8 mouse cellular contexts compared by ENCODE assay signal in genomic region chr5:57716421-57717237, GRCm38 (mm10). TPM values are rescaled to one million over a fixed set of nuclear protein-coding genes. Genes with fewer than 3 reads are reported as not detected.
A peak's percentile ranks its signal among the peaks of the same experiment; 100 is the strongest.
DNase-seq lines count a peak whose midpoint lies in the region; ATAC-seq and TF ChIP-seq lines count a peak whose summit lies in the region.

No protein-coding gene starts in this region.

- peaks cover 45% of the 10 kb centered on the region for H3K4me1 ChIP-seq in thymus, adult 2 months (replicated peaks; ENCODE audit: control insufficient read depth, insufficient read depth, low read length)
- H3K4me1 ChIP-seq in forebrain, embryonic 10.5 days = peaks cover 44% of the 10 kb centered on the region
- no peaks in the 10 kb centered on the region for H3K4me1 ChIP-seq in heart, postnatal 0 days (ENCODE audit: control insufficient read depth, insufficient read depth)
- H3K4me1 ChIP-seq in liver, postnatal 0 days (ENCODE audit: insufficient read depth) = peaks cover 37% of the 10 kb centered on the region

- DNase-seq in thymus, adult 2 months = peak; percentile 2
- DNase-seq in thymus, postnatal 36 days = no peak
- peak; percentile 63 for DNase-seq in forebrain, embryonic 10.5 days (ENCODE audit: extremely low spot score, low spot score)
- DNase-seq in heart, postnatal 0 days (ENCODE audit: low spot score) = peak; percentile 82
- peak; percentile 43 for DNase-seq in layer of hippocampus, adult 11-12 months (ENCODE audit: low spot score)
- peak; percentile 23 for DNase-seq in liver, postnatal 0 days
- DNase-seq in retina, embryonic 14.5 days (ENCODE audit: low spot score) = peak; percentile 65
- DNase-seq in B cell, adult 2 months = no peak

- TF ChIP-seq POLR2A in thymus, adult 2 months (IDR thresholded peaks at IDR 0.05; ENCODE audit: control insufficient read depth, extremely low read depth, insufficient read depth, low read length, poor library complexity) = no peak

- H3K4me3 ChIP-seq in thymus, adult 2 months (ENCODE audit: control insufficient read depth, insufficient read depth, low read length) = peak overlapping the region; percentile 57
- H3K4me3 ChIP-seq in forebrain, embryonic 10.5 days = peak overlapping the region; percentile 68
- peak overlapping the region; percentile 71 for H3K4me3 ChIP-seq in heart, postnatal 0 days (ENCODE audit: low read depth, low read length)
- H3K4me3 ChIP-seq in liver, postnatal 0 days (ENCODE audit: low read depth, low read length) = peak overlapping the region; percentile 59

- peak overlapping the region; percentile 78 for H3K9ac ChIP-seq in heart, postnatal 0 days (replicated peaks; ENCODE audit: low read depth, low read length)
- H3K9ac ChIP-seq in liver, postnatal 0 days (replicated peaks) = peak overlapping the region; percentile 23; the same call in 1 of the 2 replicates

- peak; percentile 36 for ATAC-seq in heart, postnatal 0 days (ENCODE audit: insufficient read depth, low read depth)
- no peak for ATAC-seq in liver, postnatal 0 days

- peaks cover 16% of the 10 kb centered on the region for H3K27me3 ChIP-seq in thymus, adult 2 months (ENCODE audit: control insufficient read depth, insufficient read depth, low read length)
- H3K27me3 ChIP-seq in forebrain, embryonic 10.5 days (ENCODE audit: poor library complexity, severe bottlenecking) = peaks cover 33% of the 10 kb centered on the region
- H3K27me3 ChIP-seq in heart, postnatal 0 days (ENCODE audit: control insufficient read depth, insufficient read depth, low read length) = no peaks in the 10 kb centered on the region
- H3K27me3 ChIP-seq in liver, postnatal 0 days (ENCODE audit: insufficient read depth, low read length) = peaks cover 66% of the 10 kb centered on the region

- 1% methylated on average over 29 of the region's 29 CpGs for WGBS in thymus, adult 2 months
- under 1% methylated on average over 29 of the region's 29 CpGs for WGBS in forebrain, embryonic 10.5 days
- under 1% methylated on average over 29 of the region's 29 CpGs for WGBS in heart, postnatal 0 days
- under 1% methylated on average over 29 of the region's 29 CpGs for WGBS in liver, postnatal 0 days (ENCODE audit: insufficient replicate concordance)

- 0 out of 2 replicates have a peak, but pooled peaks have one; percentile 49 for TF ChIP-seq EP300 in heart, postnatal 0 days (IDR thresholded peaks at IDR 0.05; ENCODE audit: low read depth)
- no peak for TF ChIP-seq EP300 in liver, postnatal 0 days (IDR thresholded peaks at IDR 0.05; ENCODE audit: low read depth)

- peak overlapping the region; percentile 75 for H3K4me2 ChIP-seq in heart, postnatal 0 days (ENCODE audit: low read depth, low read length)
- H3K4me2 ChIP-seq in liver, postnatal 0 days (ENCODE audit: low read depth, low read length) = peak overlapping the region; percentile 95

- no peak for TF ChIP-seq CTCF in thymus, adult 2 months (IDR thresholded peaks at IDR 0.05; ENCODE audit: borderline replicate concordance, control insufficient read depth, extremely low read depth, insufficient read depth, low read length, poor library complexity)
- TF ChIP-seq CTCF in heart, postnatal 0 days (IDR thresholded peaks at IDR 0.05; ENCODE audit: low read depth) = peak; percentile 20
- no peak for TF ChIP-seq CTCF in liver, postnatal 0 days (IDR thresholded peaks at IDR 0.05; ENCODE audit: low read depth)

- no peaks in the 10 kb centered on the region for H3K9me3 ChIP-seq in forebrain, embryonic 10.5 days
- H3K9me3 ChIP-seq in heart, postnatal 0 days (replicated peaks; ENCODE audit: control insufficient read depth, low read length) = no peaks in the 10 kb centered on the region
- no peaks in the 10 kb centered on the region for H3K9me3 ChIP-seq in liver, postnatal 0 days (ENCODE audit: low read length)

- no peak overlapping the region for H3K27ac ChIP-seq in thymus, adult 2 months (ENCODE audit: control insufficient read depth, insufficient read depth, low read length)
- H3K27ac ChIP-seq in forebrain, embryonic 10.5 days = peak overlapping the region; percentile 87
- peak overlapping the region; percentile 95 for H3K27ac ChIP-seq in heart, postnatal 0 days (ENCODE audit: low read depth)
- H3K27ac ChIP-seq in liver, postnatal 0 days (ENCODE audit: low read depth) = no peak overlapping the region

- H3K36me3 ChIP-seq in thymus, adult 2 months (ENCODE audit: control insufficient read depth, insufficient read depth, low read length) = no peaks in the 10 kb centered on the region
- no peaks in the 10 kb centered on the region for H3K36me3 ChIP-seq in forebrain, embryonic 10.5 days (replicated peaks)
- no peaks in the 10 kb centered on the region for H3K36me3 ChIP-seq in heart, postnatal 0 days (replicated peaks; ENCODE audit: control insufficient read depth, insufficient read depth, low read length)
- no peaks in the 10 kb centered on the region for H3K36me3 ChIP-seq in liver, postnatal 0 days (replicated peaks; ENCODE audit: insufficient read depth, low read length)

RNA-seq across cellular contexts. Expression of gene Pcdh7, which starts 1.1 kb away (rescaled TPM):
- polyA plus RNA-seq in thymus, adult 2 months (2012; rRNA removed) = 2.9 and 3.6 TPM in 2 replicates
- 2.3 and 4.2 TPM in 2 replicates for polyA plus RNA-seq in forebrain, embryonic 10.5 days (2016; fragmentation: Nextera tagmentation; extraction: Ambion mirVana)
- total RNA-seq in heart, postnatal 0 days (2014; rRNA removed; ENCODE audit: low replicate concordance) = 169 and 213 TPM in 2 replicates
- 19.9 and 22.4 TPM in 2 replicates for polyA plus RNA-seq in heart, postnatal 0 days (2015; fragmentation: Nextera tagmentation; extraction: Ambion mirVana)
- polyA plus RNA-seq in liver, postnatal 0 days (2015; fragmentation: Nextera tagmentation; extraction: Ambion mirVana) = 0.37 and 0.38 TPM in 2 replicates

Comparison
In these comparisons a context has a peak if more than half of its experiments do, and no peak if none do; other contexts are left out.
1. DNase-seq: peak in thymus, adult 2 months (single experiment), forebrain, embryonic 10.5 days (single experiment), heart, postnatal 0 days (single experiment), layer of hippocampus, adult 11-12 months (single experiment), liver, postnatal 0 days (single experiment) and retina, embryonic 14.5 days (single experiment); none in thymus, postnatal 36 days (0 of 2) and B cell, adult 2 months (0 of 2).
2. H3K27ac ChIP-seq: peak in forebrain, embryonic 10.5 days (single experiment) and heart, postnatal 0 days (single experiment); none in thymus, adult 2 months (single experiment) and liver, postnatal 0 days (single experiment).
3. Peak in every context shown above with its lines, with median percentiles within 50 percentile points of each other: H3K4me3 ChIP-seq.